Mouse (Mus musculus) gastrocnemius, postnatal 14 days (tissue): Measurements from ENCODE around the gene Itga10. TPM values are rescaled to one million over a fixed set of nuclear protein-coding genes. Genes with fewer than 3 reads are reported as not detected.

Source experiments
- DNase-seq: peaks from one replicate; pipeline ENCODE4 v3.0.0; 2021; ENCODE audit warnings: mixed read lengths
- intact Hi-C: fragments of 180-260 bp; cut with DNase I; formaldehyde crosslinking; loops from one replicate; pipeline ENCODE4 v1.15.1; 2025; ENCODE audit warnings: low total_unique reads
- total RNA-seq, 2 experiments: library from RNA; stranded (reverse); gene quantifications; 2 replicates each; pipeline ENCODE4 v1.2.3; 2021

Gene Itga10
- total RNA-seq, 2 experiments from 2014 or later: 2.9 to 3.0 TPM

DNA sequence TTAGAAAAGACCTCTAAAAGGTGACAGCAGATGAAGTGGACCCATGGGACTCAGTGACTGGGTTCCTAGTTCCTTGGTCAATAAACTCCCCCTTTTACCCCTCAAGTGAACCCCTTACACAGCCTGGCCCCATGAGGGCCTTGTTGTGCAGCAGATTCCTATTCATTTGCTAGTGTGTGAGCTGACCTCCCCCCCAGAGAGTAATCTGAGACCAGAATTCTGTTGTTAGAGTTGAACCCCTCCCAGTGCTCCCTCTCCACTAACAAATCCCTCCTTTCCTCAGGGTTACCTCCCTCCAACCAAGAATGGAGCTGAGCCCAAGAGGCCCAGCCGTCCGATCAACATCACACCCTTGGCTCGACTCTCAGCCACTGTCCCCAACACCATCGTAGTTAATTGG is 55.6 kb downstream of the Itga10 start:
- intact Hi-C loops: loop anchor here (10.0 kb wide), 1 partner anchor 156 kb away; no protein-coding TSS in a partner anchor

DNA sequence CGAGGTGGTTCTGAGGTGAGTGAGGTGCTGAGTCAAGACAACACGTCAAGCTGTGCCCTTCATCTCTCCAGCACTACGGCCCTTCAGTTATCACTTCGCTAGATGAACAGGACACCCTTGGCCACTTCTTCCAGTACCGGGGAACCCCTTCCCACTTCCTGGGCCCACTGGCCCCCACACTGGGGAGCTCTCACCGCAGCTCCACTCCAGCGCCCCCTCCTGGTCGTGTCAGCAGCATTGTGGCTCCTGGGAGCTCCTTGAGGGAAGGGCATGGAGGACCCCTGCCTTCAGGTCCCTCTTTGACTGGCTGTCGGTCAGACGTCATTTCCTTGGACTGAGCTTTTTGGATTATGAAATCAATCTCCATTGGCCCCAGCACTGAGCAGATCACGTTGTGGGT is 59.4 kb downstream of the Itga10 start:
- intact Hi-C loops: loop anchor here (10.0 kb wide), 1 partner anchor 160 kb away; no protein-coding TSS in a partner anchor
- DNase-seq: no peak

More for the DNA sequence above, 55.6 kb downstream of the Itga10 start:
- no peak for DNase-seq

DNA sequence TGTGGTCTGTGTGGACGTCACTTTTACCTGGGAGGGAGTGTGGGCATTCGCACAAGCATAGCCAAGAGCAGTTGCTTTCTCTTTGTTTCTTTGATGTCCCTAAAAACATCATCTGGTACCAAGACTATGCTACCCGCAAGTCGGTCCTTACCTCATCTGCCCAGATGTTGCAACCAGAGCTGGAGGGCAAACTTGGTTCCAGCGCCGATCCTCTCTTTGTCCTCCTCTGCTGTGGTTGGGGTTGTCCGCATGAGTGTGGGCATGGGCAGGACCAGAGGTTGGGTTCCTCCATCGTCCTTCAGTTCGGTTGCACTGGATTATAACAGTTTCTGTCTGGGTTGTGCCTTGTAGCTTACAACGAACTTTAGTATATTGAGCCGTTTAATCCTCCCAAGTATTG is 60.8 kb downstream of the Itga10 start:
- intact Hi-C loops: loop anchor here (10.0 kb wide), 1 partner anchor 161 kb away; no protein-coding TSS in a partner anchor
- no peak for DNase-seq

- intact Hi-C loops: loop anchor here (10.0 kb wide), 1 partner anchor 162 kb away; no protein-coding TSS in a partner anchor
- no peak for DNase-seq
Measured at GRCm38 (mm10) chr3:96706984-96707383, 61.6 kb downstream of the Itga10 start.

DNA sequence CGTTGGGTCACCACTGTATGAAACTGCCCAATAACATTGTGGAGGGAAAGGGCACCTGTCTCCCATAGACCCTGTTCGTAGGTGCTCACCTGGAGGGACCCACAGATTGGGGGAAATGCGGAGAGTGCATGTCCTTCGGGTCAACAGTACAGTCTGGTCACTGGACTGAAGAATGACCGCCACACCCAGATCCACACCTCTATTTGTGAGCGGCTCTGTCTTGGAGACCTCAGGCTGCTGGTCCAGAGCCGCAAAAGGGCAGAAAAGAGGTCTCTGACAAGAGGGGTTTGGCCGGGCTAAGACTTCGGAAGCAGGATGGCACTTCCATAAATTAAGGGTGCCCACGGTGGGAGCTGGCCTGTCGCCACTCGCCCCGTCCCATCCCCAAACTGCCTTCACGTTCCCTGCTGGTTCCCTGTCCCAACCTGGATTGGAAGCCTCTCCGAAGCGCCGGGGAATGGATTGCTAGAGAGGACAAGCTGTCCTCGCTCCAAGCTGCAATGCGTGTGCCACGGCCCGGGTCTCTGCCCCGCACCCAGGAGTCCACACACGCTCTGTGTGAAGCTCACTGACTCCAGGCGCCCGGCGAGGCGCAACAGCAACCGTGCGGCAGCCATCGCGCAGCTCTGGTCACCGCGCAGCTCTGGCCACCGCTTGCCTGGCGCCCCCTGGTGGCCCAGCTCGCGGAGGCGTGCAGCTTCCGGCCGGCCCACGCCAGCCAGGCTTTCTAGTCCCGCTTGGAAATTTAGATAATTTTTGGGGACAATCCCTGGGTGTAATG is 62.7 kb downstream of the Itga10 start, which contains the start of gene Nudt17:
Gene Nudt17 (minus strand): TSS at position 660 of the 781 bp plus-strand sequence.
- peak; percentile 86 for DNase-seq
- intact Hi-C loops: loop anchor here (10.0 kb wide), 1 partner anchor 163 kb away; no protein-coding TSS in a partner anchor

GRCm38 (mm10) chr3:96708684-96709064 is 63.3 kb downstream of the Itga10 start:
- no peak for DNase-seq
- intact Hi-C loops: loop anchor here (10.0 kb wide), 1 partner anchor 164 kb away; no protein-coding TSS in a partner anchor

Other genes starting within 250 kb of the Itga10 start
- gene BC107364, start 193.3 kb upstream of the Itga10 start, total RNA-seq: not detected
- 100 to 1,000 TPM; 460 to 465 TPM for gene Hfe2, start 120.4 kb upstream of the Itga10 start, total RNA-seq
- 100 to 1,000 TPM; 288 to 458 TPM for gene Txnip, start 87.6 kb upstream of the Itga10 start, total RNA-seq
- 1 to 10 TPM; 1.2 to 1.5 TPM for gene Gm16253, start 68.6 kb upstream of the Itga10 start, total RNA-seq
- 10 to 100 TPM; 30.3 to 34.0 TPM for gene Polr3gl, start 51.4 kb upstream of the Itga10 start, total RNA-seq
- gene Ankrd34a, start 48.9 kb upstream of the Itga10 start, total RNA-seq: 1 to 10 TPM in 1 of 2 experiments, under 1 TPM in 1; 0.66 to 1.9 TPM
- gene Lix1l, start 44.4 kb upstream of the Itga10 start, total RNA-seq: 10 to 100 TPM; 13.6 to 16.4 TPM
- 10 to 100 TPM; 36.6 to 44.1 TPM for gene Rbm8a, start 15.7 kb upstream of the Itga10 start, total RNA-seq
- 10 to 100 TPM; 22.3 to 22.4 TPM for gene Pex11b, start 10.2 kb upstream of the Itga10 start, total RNA-seq
- gene Gm42957, start 10.1 kb upstream of the Itga10 start, total RNA-seq: under 1 TPM; 0.13 to 0.25 TPM
- 1 to 10 TPM; 1.0 to 2.3 TPM for gene Ankrd35, start 24.5 kb downstream of the Itga10 start, total RNA-seq
- gene Pias3, start 50.8 kb downstream of the Itga10 start, total RNA-seq: 10 to 100 TPM; 10.4 to 12.1 TPM
- under 1 TPM; 0.96 to 1.00 TPM for gene Nudt17, start 63.0 kb downstream of the Itga10 start, total RNA-seq
- 10 to 100 TPM; 16.0 to 18.7 TPM for gene Polr3c, start 82.0 kb downstream of the Itga10 start, total RNA-seq
- gene Rnf115, start 82.1 kb downstream of the Itga10 start, total RNA-seq: 10 to 100 TPM; 53.8 to 89.7 TPM
- not detected for gene Pdzk1, start 183.7 kb downstream of the Itga10 start, total RNA-seq
- gene Cd160, start 183.8 kb downstream of the Itga10 start, total RNA-seq: not detected